Mouse (Mus musculus): ENCODE data around the gene 1700123O20Rik.

- TF ChIP-seq MAFK (IDR thresholded peaks at IDR 0.05; ENCODE audit: insufficient read depth, low read depth, low read length): no peak
- TF ChIP-seq CHD2 (IDR thresholded peaks at IDR 0.05; ENCODE audit: low read depth, low read length): no peak
- no peak for TF ChIP-seq ZC3H11A (IDR thresholded peaks at IDR 0.05; ENCODE audit: borderline replicate concordance, low read depth, low read length)
Measured at GRCm38 (mm10) chr14:54651556-54651955, 34.5 kb upstream of the 1700123O20Rik start.
